Mouse (Mus musculus) CH12.LX (cell line): ENCODE data around the gene Ezr.

Source experiments
- CTCF ChIP-seq, 2 experiments: IDR thresholded peaks in 1 of 2; conservative IDR thresholded peaks in 1 of 2; 2 replicates each; pipeline ENCODE4 v1.5.1; 2011 to 2012; ENCODE audit warnings: low read depth in 2 of 2, low read length in 2 of 2, improper control_type of control experiment in 1 of 2, inconsistent platforms in 1 of 2, mild to moderate bottlenecking in 1 of 2, moderate library complexity in 1 of 2
- E2F4 ChIP-seq: IDR thresholded peaks from 2 replicates; pipeline ENCODE4 v1.6.1; 2011; ENCODE audit warnings: low read depth, low read length, improper control_type of control experiment; ENCODE audit not compliant: insufficient replicate concordance
- ELF1 ChIP-seq: IDR thresholded peaks from 2 replicates; pipeline ENCODE4 v1.6.1; 2014; ENCODE audit warnings: low read depth, mild to moderate bottlenecking, inconsistent platforms, low read length, improper control_type of control experiment
- JUN ChIP-seq: IDR thresholded peaks from 2 replicates; pipeline ENCODE4 v1.6.1; 2011; ENCODE audit warnings: low read depth, mild to moderate bottlenecking, low read length, improper control_type of control experiment, moderate library complexity; ENCODE audit not compliant: insufficient read depth
- POLR2A ChIP-seq: IDR thresholded peaks from 2 replicates; pipeline ENCODE4 v1.6.1; 2011; ENCODE audit warnings: low read depth, mild to moderate bottlenecking, improper control_type of control experiment, low read length
- ZMIZ1 ChIP-seq: IDR thresholded peaks from 2 replicates; pipeline ENCODE4 v1.6.1; 2012; ENCODE audit warnings: low read depth, mild to moderate bottlenecking, inconsistent platforms, low read length, improper control_type of control experiment

DNA sequence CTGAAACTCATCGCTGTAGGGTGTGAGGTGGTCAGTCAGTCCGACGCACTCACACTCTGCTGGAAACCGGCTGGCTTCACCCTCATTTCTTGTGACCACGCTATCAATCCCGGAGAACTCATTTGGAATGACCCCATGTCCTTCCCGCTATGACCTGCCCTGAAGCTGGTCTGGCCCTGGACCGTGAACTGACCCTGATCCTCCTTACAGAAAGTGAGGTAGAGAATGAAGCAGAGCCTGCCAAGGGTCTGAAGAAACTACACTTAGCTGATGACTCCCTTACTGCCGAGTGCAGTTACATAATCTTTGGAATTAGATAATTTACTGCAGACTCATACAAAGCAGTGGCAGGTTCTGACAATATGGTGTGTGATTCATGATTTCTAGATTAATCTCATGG lies 27.4 kb downstream of the Ezr start:
- TF ChIP-seq E2F4 (no peak), JUN (no peak), ELF1 (no peak), CTCF (conservative IDR thresholded peaks at IDR 0.05 in 1 of 2, IDR thresholded peaks at IDR 0.05 in 1 of 2; ENCODE audit: low read depth in 2 of 2, low read length in 2 of 2) (no peak), ZMIZ1 (no peak), POLR2A (no peak)
